Mouse (Mus musculus): ENCODE results near the gene Tmem223.
A peak's percentile ranks its signal among the peaks of the same experiment; 100 is the strongest.

Gene Tmem223

DNA sequence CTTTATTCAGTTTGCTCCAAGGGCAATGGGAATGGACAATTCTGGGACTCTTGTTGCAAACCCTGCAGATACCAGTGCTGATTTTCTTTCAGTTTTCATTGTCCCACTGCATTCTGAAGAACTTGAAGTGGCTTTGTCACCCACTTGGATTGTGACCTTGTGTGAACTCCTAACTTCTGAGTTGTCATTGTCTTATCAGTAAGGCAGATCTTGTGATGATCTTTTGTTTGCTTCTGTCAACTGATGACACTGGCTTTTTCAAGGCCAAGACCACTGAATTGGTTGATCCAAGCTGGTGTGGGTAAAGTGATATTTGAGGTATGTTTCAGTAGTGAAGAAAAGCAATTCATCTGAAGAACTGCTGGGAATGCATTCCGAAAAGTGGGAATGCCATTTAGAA, 25.4 kb upstream of the Tmem223 start:
- DNase-seq (ENCODE audit: low read depth, low spot score): no peak

DNA sequence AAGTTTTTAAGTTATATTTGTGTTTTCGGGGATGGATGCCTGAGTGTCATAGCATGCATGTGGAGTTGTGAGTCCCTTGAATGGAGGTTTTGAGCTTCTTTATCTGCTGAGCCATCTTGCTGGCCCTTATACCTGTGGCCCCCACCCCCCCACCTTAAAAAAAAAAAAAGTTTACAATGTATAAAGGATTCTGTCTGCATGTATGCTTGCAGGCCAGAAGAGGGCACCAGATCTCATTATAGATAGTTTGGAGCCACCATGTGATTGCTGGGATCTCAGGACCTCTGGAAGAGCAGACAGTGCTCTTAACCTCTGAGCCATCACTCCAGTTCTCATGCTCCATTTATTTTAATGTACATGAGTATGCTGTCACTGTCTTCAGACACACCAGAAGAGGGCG, 23.4 kb upstream of the Tmem223 start:
- no peak for DNase-seq (ENCODE audit: low read depth, low spot score)

DNA sequence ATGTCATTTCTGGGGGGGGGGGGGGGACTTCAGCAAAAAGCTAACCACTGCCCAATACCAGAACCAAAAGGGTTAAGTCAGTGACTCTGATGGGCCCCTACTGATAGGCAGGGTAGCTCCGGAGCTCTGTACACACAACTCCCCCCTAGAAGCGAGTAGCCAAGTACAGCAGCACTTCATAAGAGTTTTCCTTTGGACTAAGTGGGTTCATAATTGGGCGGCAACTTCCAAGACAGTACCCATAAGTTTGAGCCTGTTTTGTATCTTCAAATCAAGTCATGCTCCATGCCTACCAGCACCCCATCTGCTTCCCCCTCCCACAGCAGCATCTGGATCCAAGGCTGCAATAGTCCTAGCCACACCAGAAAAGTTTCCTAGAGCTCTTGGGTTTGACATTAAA, 15.1 kb upstream of the Tmem223 start:
- no peak for DNase-seq (ENCODE audit: low read depth, low spot score)

DNA sequence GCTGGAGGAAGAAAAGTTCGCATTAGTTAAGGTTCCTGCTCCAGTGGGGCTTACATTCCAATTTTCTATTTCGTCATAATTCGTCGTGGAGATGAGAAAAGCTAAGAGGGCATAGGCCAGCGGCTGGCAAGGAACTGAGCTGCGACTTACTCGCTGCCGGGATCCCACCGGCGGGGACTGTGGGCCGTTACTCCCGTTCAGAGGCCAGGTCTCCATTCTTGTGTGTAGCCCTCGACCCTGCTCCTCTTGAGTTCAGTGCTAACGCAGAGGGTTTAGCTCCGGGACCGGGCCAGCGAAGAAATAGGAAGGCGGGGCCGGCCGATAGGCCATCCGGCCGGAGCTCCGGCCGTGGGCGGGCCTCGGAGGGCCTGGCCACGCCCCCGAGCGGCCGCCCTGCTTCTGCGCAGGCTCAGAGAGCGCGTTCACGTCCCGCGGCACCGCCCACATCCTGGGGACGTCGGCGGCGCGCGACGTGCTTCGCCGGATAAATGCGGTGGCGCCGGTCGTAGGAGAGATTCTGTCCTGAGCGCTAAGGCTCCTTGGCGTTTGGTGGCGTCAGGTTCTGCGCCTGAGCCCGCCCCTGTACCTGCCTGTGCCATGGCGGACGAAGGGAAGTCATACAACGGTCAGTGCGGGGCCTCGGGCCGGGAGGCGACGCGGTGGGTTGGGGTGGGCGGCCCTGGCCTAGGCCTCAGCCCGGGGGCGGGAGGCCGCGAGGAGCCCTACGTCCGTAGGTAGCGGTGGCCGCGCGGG, 14.0 kb upstream of the Tmem223 start, which contains the start of gene Nxf1:
Nxf1 (plus strand) TSS at position 439 of the 753 bp plus-strand sequence.
- DNase-seq (ENCODE audit: low read depth, low spot score): peak; percentile 98

DNA sequence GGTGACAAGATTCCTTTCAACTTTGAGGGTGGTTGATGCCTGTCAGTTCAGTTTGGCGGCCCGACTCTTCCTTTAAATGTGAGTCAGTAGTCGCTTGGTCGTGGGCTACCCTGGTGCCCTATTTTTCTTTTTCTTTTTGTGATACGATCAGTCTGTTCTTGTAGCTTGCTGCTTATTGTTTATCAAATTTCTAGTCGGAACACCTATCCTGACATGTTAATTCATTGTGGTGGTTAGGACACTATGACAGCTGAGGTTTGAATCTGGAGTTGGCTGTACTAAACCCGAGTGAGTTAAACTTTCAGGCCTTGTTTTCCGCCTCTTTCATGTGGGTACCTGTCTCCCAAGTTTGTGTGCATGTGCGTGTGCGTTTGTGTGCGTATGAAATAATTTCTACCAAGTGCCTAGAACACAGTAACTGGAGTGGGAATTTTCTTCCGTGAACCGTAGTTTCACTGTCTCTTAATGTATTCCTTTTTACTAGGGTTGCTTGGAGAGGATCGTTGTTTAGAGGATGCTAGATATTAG, 13.3 kb upstream of the Tmem223 start:
- no peak for DNase-seq (ENCODE audit: low read depth, low spot score)

DNA sequence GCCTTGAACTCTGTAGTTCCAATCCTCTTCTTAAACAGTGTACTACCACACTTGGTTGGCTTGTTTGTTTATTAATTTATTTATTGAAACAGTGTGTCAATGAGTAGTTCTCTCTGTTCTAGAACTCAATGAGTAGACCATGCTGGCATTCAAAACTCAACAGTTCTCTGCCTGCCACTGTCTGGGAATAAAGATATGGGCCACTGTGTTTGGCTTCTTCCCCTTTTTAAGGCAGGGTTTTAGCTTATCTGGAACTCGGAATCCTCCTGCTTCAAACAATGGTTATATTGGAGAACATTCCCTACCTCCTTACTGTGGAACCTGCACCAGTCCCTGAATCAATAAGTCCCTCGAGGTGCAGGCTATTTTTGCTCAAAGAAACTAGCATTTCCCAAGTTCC, 11.9 kb upstream of the Tmem223 start:
- no peak for DNase-seq (ENCODE audit: low read depth, low spot score)

DNA sequence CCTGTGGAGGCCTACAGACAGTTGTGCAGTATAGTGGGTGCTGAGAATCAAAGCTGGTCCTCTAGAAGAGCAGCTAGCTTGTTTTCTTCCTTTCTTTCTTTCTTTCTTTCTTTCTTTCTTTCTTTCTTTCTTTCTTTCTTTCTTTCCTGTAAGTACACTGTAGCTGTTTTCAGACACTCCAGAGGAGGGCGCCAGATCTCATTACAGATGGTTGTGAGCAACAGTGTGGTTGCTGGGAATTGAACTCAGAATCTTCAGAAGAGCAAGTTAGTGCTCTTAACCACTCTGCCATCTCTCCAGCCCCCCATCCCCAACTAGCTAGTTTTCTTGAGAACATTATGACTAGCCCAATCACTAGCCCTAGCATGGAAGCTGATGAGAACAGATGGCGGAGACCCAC, 10.0 kb upstream of the Tmem223 start:
- no peak for DNase-seq (ENCODE audit: low read depth, low spot score)

DNA sequence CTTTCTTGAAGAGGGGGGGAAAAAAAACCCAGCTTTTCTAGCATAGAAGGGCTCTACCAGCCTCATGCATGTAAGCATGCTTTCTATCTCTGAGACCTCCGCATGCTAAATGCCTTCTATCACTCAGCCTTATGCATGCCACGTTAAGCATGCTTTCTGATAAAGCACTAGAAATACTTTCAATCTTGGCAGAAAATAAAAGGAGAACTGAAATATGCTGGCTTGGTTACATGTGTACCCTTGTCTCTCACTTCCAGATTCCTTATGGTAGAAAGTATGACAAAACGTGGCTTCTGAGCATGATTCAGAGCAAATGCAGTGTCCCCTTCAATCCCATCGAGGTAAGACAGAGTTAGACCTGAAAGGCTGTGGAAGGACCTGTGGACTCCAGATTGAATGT, 7.5 kb upstream of the Tmem223 start:
- DNase-seq (ENCODE audit: low read depth, low spot score): no peak

DNA sequence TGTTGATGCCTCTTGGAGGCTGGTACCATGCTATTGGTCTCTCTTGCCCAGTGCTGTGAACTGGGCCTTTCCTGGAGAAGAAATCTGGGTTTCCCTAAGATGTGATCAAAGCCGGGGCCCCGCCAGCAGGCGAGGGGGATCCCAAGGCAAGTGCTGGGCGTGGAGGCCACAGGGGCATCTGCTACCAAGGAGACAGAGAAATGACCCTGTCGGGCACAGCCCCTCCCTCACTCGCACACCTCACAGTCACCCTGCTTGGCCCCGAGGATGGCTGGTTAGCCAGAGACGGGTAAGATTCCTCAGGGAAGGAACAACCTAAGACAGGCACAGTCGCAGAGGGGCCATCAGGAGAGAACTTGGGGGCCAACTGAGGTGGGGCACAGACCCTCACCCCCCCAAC, 5.2 kb upstream of the Tmem223 start:
- DNase-seq (ENCODE audit: low read depth, low spot score): no peak

DNA sequence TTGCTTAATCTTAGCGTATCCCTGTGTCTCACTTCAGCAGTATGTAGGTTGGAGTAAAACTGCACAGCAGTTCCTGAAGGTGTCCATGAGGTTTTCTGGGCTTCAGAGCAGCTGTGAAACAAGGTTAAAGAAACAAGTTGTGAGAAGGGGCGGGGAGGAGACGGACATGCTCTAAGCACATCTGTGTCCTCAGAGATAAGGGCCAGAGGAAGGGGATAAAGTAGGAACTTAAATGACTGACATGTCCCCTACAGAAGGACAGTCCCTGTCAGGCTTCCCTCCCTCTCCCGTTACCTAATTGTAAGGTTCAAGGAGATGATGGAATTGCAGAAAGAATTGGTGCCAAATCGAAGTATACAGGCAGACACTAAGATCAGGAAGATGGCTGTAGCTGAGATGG, 2.2 kb downstream of the Tmem223 start:
- no peak for DNase-seq (ENCODE audit: low read depth, low spot score)

DNA sequence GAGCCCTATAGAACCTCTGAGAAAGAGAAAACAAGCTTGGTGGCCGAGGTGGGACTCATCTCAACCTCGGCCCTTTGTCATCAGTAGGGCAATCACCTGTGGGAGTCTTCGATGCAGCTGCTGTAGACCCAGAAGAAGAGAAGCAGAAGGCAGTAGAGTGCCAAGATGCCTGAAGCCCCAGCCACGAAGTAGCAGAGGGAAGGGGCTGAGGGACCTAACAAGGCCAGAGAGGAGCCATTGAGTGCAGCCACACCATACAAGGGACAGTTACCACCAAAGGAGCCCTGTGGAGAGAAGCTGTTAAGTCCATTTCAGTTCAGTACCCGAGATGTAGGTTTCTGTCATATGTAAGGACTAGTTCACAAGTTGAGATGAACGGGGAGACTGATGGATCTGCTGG, 2.6 kb downstream of the Tmem223 start:
- peak; percentile 38 for DNase-seq (ENCODE audit: low read depth, low spot score)

DNA sequence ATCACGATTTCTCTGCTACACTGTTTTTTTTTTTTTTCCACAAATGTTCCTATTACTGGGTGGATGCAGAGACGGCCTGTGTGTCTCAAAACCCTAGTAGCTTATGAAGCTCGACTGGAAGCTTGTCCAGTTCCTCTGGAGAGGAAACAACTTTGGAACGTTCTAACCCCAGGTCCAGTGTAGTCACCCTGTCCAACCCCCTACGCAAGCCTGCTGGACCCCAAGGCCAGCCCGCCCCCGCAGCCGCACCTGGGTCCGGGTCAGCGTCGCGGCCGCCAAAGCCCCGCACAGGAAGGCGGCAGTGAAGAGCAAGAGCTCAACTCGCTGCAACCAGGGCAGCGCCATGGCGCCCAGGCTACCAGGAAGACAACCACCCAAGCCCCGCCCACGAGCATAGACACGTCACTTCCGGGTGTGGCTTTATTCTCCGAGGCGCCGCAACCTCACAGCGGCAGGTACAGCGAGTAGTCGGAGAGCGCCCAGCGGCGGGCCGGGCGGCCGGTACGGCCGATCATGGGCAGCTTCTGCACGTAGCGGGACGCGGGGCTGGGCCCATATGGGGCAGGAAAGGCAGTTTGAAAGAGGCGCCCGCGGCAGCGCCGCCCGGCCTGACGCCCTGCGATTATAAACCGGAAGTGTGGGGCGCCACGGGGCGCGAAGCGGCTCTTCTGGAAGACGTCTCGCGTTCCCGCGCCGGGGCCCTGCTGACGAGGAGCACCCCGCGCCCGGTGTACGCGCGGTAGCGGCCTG, 3.5 kb downstream of the Tmem223 start, which contains the start of gene Tmem179b:
Tmem179b (minus strand) TSS at position 382 of the 750 bp plus-strand sequence.
- DNase-seq (ENCODE audit: low read depth, low spot score): peak; percentile 96

DNA sequence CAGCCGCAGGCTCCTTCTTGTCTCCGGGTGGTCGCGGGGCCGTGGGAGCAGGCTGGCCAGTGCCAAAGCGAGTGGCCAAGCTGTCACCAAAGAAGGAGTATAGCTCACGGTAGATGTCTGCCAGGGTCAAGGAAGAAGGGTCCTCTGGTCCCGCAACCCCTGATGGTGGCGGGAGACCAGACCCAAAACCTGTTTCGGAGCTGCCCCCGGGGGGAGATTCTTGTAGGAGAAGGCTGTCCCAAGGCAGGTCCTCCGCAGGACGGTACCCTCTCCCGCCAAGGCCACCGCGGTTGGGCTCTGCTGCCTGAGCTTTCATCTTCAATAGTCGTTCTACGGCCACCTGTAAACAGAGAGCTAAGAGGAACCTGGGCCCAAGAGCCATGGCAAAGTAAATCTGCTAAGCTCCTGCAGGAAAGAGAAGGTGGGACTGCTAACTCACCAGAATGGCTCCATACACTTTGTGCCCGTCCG, 4.2 kb downstream of the Tmem223 start:
- peak; percentile 54 for DNase-seq (ENCODE audit: low read depth, low spot score)

DNA sequence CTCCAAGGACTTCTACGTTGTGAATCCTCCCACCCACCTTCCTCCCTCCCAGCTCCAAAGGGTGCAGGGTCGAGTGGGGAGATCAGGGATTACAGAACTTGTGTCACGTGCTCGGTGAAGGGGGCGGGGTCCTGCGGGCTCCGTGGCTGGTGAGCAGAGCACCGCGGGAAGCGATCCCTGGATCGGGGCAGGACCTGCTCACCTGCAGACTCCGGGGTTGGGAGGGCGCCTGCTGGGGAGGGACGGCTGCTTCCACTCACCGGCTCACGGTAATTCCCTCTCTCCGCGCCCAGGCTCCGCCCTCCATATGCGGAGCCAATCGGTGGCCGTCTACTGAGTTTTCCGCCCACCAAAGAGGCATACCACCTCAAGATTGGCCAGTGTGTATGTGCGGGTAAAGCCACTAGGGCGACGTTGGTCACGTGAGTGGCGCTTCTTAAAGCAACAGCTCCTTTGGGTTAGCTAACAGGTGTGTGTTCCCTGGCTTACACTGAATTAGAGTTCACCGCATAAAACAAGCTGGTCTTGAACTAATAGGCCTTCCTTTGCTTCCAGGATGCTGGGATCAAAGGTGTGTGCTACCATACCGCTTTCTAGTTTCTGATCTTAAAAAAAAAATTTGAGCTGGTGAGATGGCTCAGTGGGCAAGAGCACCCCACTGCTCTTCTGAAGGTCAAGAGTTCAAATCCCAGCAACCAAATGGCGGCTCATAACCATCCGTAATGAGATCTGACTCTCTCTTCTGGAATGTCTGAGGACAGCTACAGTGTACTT, 15.4 kb downstream of the Tmem223 start, which contains the start of gene Taf6l:
Taf6l (minus strand) TSS at position 410 of the 774 bp plus-strand sequence.
- peak; percentile 97 for DNase-seq (ENCODE audit: low read depth, low spot score)

DNA sequence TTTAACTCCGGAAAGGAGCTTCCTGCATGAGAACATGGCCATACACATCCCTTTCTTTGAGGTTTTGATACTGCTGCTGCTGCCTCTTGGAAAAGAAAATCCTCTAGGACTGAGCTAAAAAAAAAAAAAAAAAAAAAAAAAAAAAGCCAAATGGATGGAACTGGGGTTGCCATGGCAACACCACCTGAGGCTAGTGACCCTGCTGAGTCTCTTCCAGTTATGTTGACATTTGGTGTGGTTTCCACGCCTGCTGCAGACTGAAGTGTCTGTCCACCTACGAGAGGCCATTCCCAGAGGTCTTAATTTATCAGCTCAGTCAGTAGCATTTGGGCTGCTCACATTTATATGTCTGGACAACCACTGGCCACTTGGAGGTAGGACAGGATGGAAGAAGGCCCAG, 17.7 kb downstream of the Tmem223 start:
- DNase-seq (ENCODE audit: low read depth, low spot score): no peak

DNA sequence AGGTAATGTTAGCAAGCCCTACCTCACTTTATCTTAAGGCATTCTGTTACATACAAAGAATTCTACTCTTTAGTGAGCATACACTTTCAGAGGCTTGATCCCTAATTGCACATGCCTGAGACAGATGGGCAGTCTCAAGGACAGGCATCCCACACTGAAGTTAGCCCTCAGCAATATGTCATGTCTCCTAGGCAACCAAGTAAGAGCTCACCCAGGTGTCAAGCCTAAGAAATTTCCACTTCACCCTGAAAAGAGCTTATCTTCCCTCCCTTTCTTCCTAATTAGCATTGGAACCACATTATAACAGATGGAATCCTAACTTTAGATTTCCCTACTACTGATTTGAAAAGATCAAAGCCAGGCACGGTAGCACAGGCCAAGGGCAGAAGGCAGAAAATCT, 18.4 kb downstream of the Tmem223 start:
- DNase-seq (ENCODE audit: low read depth, low spot score): no peak

DNA sequence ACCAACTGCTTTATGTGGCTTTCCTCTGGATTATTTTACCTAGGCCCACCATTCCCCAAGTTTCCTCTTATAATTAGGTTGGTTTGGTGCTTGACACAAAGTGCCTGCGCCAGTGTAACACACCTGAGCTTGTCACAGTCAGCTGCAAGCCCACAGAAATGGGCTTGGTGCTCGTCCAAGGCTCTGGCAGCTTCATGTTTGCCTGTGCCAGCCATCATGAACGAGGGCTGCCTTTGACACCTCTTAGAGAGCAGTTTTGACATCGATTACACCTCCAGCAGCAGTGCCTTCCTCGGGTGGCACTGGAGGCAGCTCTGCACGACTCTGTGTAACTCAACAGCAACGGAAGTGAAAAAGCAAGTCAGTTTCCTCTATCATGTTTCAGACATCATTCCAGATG, 19.4 kb downstream of the Tmem223 start:
- no peak for DNase-seq (ENCODE audit: low read depth, low spot score)

DNA sequence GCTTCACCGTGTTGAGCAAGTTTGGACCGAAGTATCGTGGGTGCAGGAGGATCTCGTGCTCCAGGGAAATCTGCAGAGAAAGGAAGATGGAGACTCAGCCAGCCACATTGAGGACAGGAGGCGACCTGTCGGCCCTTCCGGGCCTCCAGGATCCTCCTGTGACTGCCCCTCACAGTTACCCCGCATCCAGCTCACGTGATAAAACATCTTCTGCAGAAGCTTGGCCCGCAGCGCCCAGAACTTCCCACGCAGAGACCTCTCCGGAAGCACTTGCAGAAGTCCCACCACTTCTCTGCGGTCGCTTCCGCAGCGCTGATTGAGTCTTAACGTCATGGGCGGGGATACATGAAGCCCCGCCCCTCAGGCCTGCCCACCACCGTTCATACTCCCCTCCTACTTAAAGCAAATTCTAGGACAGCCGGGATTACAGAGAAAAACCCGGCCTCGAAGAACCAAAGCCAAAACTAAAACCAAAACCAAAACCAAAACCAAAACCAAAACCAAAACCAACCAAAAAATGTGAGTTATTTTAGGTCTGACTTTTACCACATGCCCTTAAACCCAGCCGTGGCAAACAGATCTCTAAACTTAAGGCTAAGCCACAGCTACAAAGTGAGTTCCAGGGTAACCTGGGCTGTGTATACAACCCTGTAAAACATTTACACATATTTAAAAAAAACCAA, 27.6 kb downstream of the Tmem223 start, which contains the start of gene Polr2g:
Polr2g (minus strand) TSS at position 314 of the 683 bp plus-strand sequence.
- DNase-seq (ENCODE audit: low read depth, low spot score): peak; percentile 95

DNA sequence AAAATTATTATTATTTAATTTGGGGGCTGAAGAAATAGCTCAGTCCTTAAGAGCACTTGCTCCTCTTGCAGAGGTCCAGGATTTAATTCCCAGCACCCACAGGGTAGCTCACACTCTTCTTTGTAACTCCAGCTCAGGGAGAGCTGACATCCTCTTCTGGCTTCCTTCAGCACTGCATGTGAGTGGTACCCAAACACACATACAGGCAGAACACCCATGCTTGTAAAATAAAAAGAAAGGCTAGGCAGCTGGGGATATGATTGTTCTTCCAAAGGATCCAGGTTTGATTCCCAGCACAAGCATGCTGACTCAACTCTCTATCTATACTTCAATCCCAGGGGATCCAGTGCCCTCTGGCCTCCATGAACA, 28.1 kb downstream of the Tmem223 start:
- DNase-seq (ENCODE audit: low read depth, low spot score): peak; percentile 21

DNA sequence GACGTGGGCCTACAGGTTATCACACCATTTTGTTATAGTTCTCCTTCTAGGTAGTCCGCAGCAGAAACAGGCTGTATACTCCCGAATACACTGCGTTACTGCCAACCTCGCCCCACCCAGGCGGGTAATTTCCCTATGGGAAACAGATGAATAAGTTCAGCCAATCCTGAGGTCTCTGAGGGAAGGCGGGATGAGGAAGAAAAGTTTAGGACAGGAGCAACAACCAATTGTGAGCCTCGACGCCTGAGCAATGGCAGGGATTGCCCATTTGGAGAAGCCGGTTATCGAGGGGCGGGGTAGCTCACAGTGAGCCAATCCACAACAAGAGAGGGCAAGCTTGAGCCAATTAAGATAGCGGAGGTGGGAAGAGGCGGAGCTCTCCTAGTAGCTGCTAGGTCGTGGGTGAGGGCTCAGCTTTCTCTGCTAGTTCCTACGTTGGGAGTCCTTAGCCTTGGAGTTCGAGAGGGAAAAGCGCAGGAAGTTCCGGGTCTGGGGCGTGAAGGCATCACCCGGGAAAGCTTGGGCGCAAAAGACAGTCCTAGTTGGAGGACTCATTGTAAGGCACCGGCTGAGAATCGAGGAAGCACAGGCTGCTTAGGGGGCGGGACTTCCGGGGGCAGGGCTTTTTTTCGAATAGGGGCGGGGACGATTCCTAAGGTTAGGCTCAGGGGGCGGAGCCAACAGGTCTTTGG, 31.5 kb downstream of the Tmem223 start, which contains the start of gene Zbtb3:
Zbtb3 (plus strand) TSS at position 426 of the 692 bp plus-strand sequence.
- DNase-seq (ENCODE audit: low read depth, low spot score): peak; percentile 98
